Mouse (Mus musculus): ENCODE measurements around the gene Nfkb2. TPM values are rescaled to one million over a fixed set of nuclear protein-coding genes. Genes with fewer than 3 reads are reported as not detected.

The Nfkb2 gene
- polyA plus RNA-seq, 1 experiment, result 4.2 TPM

- no peak for DNase-seq
- Histone ChIP-seq H3K4me1 (ENCODE audit: control insufficient read depth, insufficient read depth, low read length) (peaks cover 32% of the 10 kb centered on the region), H3K27ac (ENCODE audit: insufficient read depth, low read length) (no peak overlapping the region), H3K4me3 (replicated peaks; ENCODE audit: insufficient read depth, low read depth, low read length) (no peak overlapping the region), H3K27me3 (ENCODE audit: control insufficient read depth, insufficient read depth, low read length) (no peaks in the 10 kb centered on the region)
- TF ChIP-seq CTCF (IDR thresholded peaks at IDR 0.05; ENCODE audit: borderline replicate concordance, insufficient read depth, low read depth, low read length), result no peak
- TF ChIP-seq POLR2A (IDR thresholded peaks at IDR 0.05; ENCODE audit: borderline replicate concordance, insufficient read depth, low read length), result 0 out of 2 replicates have a peak, but pooled peaks have one; percentile 9
- WGBS, result 85% methylated on average over 3 of the region's 3 CpGs
Observed at GRCm38 (mm10) chr19:46331936-46332335, 27.8 kb downstream of the Nfkb2 start.

- DNase-seq, result no peak
- H3K27ac ChIP-seq (ENCODE audit: insufficient read depth, low read length), result peak overlapping the region; percentile 51; the same call in 1 of the 2 replicates
- TF ChIP-seq CTCF (IDR thresholded peaks at IDR 0.05; ENCODE audit: borderline replicate concordance, insufficient read depth, low read depth, low read length), result no peak
- TF ChIP-seq POLR2A (IDR thresholded peaks at IDR 0.05; ENCODE audit: borderline replicate concordance, insufficient read depth, low read length), result no peak
- H3K4me1 ChIP-seq (ENCODE audit: control insufficient read depth, insufficient read depth, low read length), result peaks cover 32% of the 10 kb centered on the region
- no peaks in the 10 kb centered on the region for H3K27me3 ChIP-seq (ENCODE audit: control insufficient read depth, insufficient read depth, low read length)
- 23% methylated on average over 7 of the region's 7 CpGs for WGBS
- no peak overlapping the region for H3K4me3 ChIP-seq (replicated peaks; ENCODE audit: insufficient read depth, low read depth, low read length)
Observed at GRCm38 (mm10) chr19:46332721-46333339, 28.7 kb downstream of the Nfkb2 start.

- TF ChIP-seq POLR2A (IDR thresholded peaks at IDR 0.05; ENCODE audit: borderline replicate concordance, insufficient read depth, low read length) (peak; percentile 6; the same call in 1 of the 2 replicates), CTCF (IDR thresholded peaks at IDR 0.05; ENCODE audit: borderline replicate concordance, insufficient read depth, low read depth, low read length) (no peak)
- no peak overlapping the region for H3K4me3 ChIP-seq (replicated peaks; ENCODE audit: insufficient read depth, low read depth, low read length)
- peak overlapping the region; percentile 53 for H3K27ac ChIP-seq (ENCODE audit: insufficient read depth, low read length)
- peaks cover 32% of the 10 kb centered on the region for H3K4me1 ChIP-seq (ENCODE audit: control insufficient read depth, insufficient read depth, low read length)
- peak; percentile 76 to 88 for DNase-seq
- WGBS, result 15% methylated on average over 3 of the region's 3 CpGs
- H3K27me3 ChIP-seq (ENCODE audit: control insufficient read depth, insufficient read depth, low read length), result no peaks in the 10 kb centered on the region
Observed at GRCm38 (mm10) chr19:46333906-46334305, 29.8 kb downstream of the Nfkb2 start.

- H3K27me3 ChIP-seq (ENCODE audit: control insufficient read depth, insufficient read depth, low read length), result no peaks in the 10 kb centered on the region
- TF ChIP-seq CTCF (IDR thresholded peaks at IDR 0.05; ENCODE audit: borderline replicate concordance, insufficient read depth, low read depth, low read length), result no peak
- TF ChIP-seq POLR2A (IDR thresholded peaks at IDR 0.05; ENCODE audit: borderline replicate concordance, insufficient read depth, low read length), result no peak
- DNase-seq, result no peak
- H3K4me3 ChIP-seq (replicated peaks; ENCODE audit: insufficient read depth, low read depth, low read length), result peak overlapping the region; percentile 75
- WGBS, result 6% methylated on average over 15 of the region's 15 CpGs
- peaks cover 26% of the 10 kb centered on the region for H3K4me1 ChIP-seq (ENCODE audit: control insufficient read depth, insufficient read depth, low read length)
- H3K27ac ChIP-seq (ENCODE audit: insufficient read depth, low read length), result peak overlapping the region; percentile 85
Observed at GRCm38 (mm10) chr19:46337719-46338330, 33.7 kb downstream of the Nfkb2 start.

GRCm38 (mm10) chr19:46338331-46338936 lies 34.3 kb downstream of the Nfkb2 start, which contains the start of gene Cuedc2:
Gene Cuedc2 (minus strand): TSS chr19:46338702.
- Histone ChIP-seq H3K4me1 (ENCODE audit: control insufficient read depth, insufficient read depth, low read length) (peaks cover 20% of the 10 kb centered on the region), H3K4me3 (replicated peaks; ENCODE audit: insufficient read depth, low read depth, low read length) (peak within 1 kb of the TSS; percentile 75), H3K27ac (ENCODE audit: insufficient read depth, low read length) (peak within 1 kb of the TSS; percentile 85), H3K27me3 (ENCODE audit: control insufficient read depth, insufficient read depth, low read length) (no peaks in the 10 kb centered on the region)
- DNase-seq, result peak; percentile 98 to 99
- under 1% methylated on average over 31 of the region's 31 CpGs for WGBS
- TF ChIP-seq POLR2A (IDR thresholded peaks at IDR 0.05; ENCODE audit: borderline replicate concordance, insufficient read depth, low read length) (0 out of 2 replicates have a peak, but pooled peaks have one; percentile 11), CTCF (IDR thresholded peaks at IDR 0.05; ENCODE audit: borderline replicate concordance, insufficient read depth, low read depth, low read length) (peak; percentile 46; the same call in 1 of the 2 replicates)

GRCm38 (mm10) chr19:46338942-46339286 lies 34.8 kb downstream of the Nfkb2 start:
- 4% methylated on average over 6 of the region's 6 CpGs for WGBS
- no peak for DNase-seq

GRCm38 (mm10) chr19:46339287-46339971 lies 35.3 kb downstream of the Nfkb2 start:
- H3K27ac ChIP-seq (ENCODE audit: insufficient read depth, low read length), result peak overlapping the region; percentile 71
- H3K27me3 ChIP-seq (ENCODE audit: control insufficient read depth, insufficient read depth, low read length), result no peaks in the 10 kb centered on the region
- peak overlapping the region; percentile 45 for H3K4me3 ChIP-seq (replicated peaks; ENCODE audit: insufficient read depth, low read depth, low read length)
- peaks cover 13% of the 10 kb centered on the region for H3K4me1 ChIP-seq (ENCODE audit: control insufficient read depth, insufficient read depth, low read length)
- TF ChIP-seq CTCF (IDR thresholded peaks at IDR 0.05; ENCODE audit: borderline replicate concordance, insufficient read depth, low read depth, low read length), result no peak
- TF ChIP-seq POLR2A (IDR thresholded peaks at IDR 0.05; ENCODE audit: borderline replicate concordance, insufficient read depth, low read length), result no peak
- DNase-seq, result peak; percentile 47 to 51
- 13% methylated on average over 7 of the region's 7 CpGs for WGBS

More at GRCm38 (mm10) chr19:46338942-46339286, 34.8 kb downstream of the Nfkb2 start:
- peak overlapping the region; percentile 71 for H3K27ac ChIP-seq (ENCODE audit: insufficient read depth, low read length)
- H3K27me3 ChIP-seq (ENCODE audit: control insufficient read depth, insufficient read depth, low read length), result no peaks in the 10 kb centered on the region
- H3K4me1 ChIP-seq (ENCODE audit: control insufficient read depth, insufficient read depth, low read length), result peaks cover 18% of the 10 kb centered on the region
- no peak for TF ChIP-seq POLR2A (IDR thresholded peaks at IDR 0.05; ENCODE audit: borderline replicate concordance, insufficient read depth, low read length)
- no peak for TF ChIP-seq CTCF (IDR thresholded peaks at IDR 0.05; ENCODE audit: borderline replicate concordance, insufficient read depth, low read depth, low read length)
- peak overlapping the region; percentile 45 for H3K4me3 ChIP-seq (replicated peaks; ENCODE audit: insufficient read depth, low read depth, low read length)
